Mouse (Mus musculus) kidney, embryonic 14.5 days (tissue): ENCODE results near the gene Azin2. TPM values are rescaled to one million over a fixed set of nuclear protein-coding genes. Genes with fewer than 3 reads are reported as not detected.

Experiments
- ATAC-seq: fragments of 200-750 bp; cut with Nextera tagmentation; 2 replicates; pipeline ENCODE4 v1.8.0; 2017; ENCODE audit warnings: moderate number of reproducible peaks, mild to moderate bottlenecking, moderate TSS enrichment, moderate library complexity; ENCODE audit not compliant: low FRiP score, low TSS enrichment
- H3K27ac ChIP-seq: fragments of 300-500 bp; sonication (generic); 2 replicates; pipeline ENCODE4 v1.5.1; 2014; ENCODE audit warnings: low read depth, mild to moderate bottlenecking, low read length, moderate library complexity, mixed read lengths
- H3K27me3 ChIP-seq: fragments of 300-500 bp; sonication (generic); 2 replicates; pipeline ENCODE4 v1.6.1; 2014; ENCODE audit warnings: mild to moderate bottlenecking, low read length; ENCODE audit not compliant: control insufficient read depth, insufficient read depth
- H3K36me3 ChIP-seq: fragments of 300-500 bp; sonication (generic); 2 replicates; pipeline ENCODE4 v1.6.1; 2014; ENCODE audit warnings: low read length, mixed read lengths; ENCODE audit not compliant: control insufficient read depth, insufficient read depth
- H3K4me1 ChIP-seq: fragments of 300-500 bp; sonication (generic); 2 replicates; pipeline ENCODE4 v1.6.1; 2014; ENCODE audit warnings: low read length, mixed read lengths; ENCODE audit not compliant: control insufficient read depth, insufficient read depth
- H3K4me2 ChIP-seq: fragments of 300-500 bp; sonication (generic); replicated peaks from 2 replicates; pipeline ENCODE4 v1.6.1; 2014; ENCODE audit warnings: low read depth, mild to moderate bottlenecking, low read length
- H3K4me3 ChIP-seq: fragments of 300-500 bp; sonication (generic); 2 replicates; pipeline ENCODE4 v1.5.1; 2014; ENCODE audit warnings: mild to moderate bottlenecking, low read length
- H3K9ac ChIP-seq: fragments of 300-500 bp; sonication (generic); 2 replicates; pipeline ENCODE4 v1.6.1; 2014; ENCODE audit warnings: low read depth, mild to moderate bottlenecking, low read length, moderate library complexity
- H3K9me3 ChIP-seq: fragments of 300-500 bp; sonication (generic); 2 replicates; pipeline ENCODE4 v1.6.1; 2016; ENCODE audit warnings: low read length; ENCODE audit not compliant: control insufficient read depth
- WGBS: fragments of 180-500 bp; shearing (Covaris S2); extraction: QIAGEN DNeasy Blood & Tissue Kit; methylation state at CpG from one replicate; pipeline ENCODE4 v1.1.7; 2014; 5-methylcytosine and 5-hydroxymethylcytosine counted together
- polyA plus RNA-seq: library from polyadenylated mRNA; unstranded; fragments of >200 nt; fragmentation: Nextera tagmentation; extraction: Ambion mirVana; gene quantifications from 2 replicates; pipeline ENCODE4 v1.2.1, GENCODE M21; 2014

The Azin2 gene
- polyA plus RNA-seq, 1 experiment from 2014 or later, result 17.0 TPM

- Histone ChIP-seq H3K27ac (no peak overlapping the region), H3K9me3 (no peaks in the 10 kb centered on the region), H3K9ac (no peak overlapping the region), H3K36me3 (no peaks in the 10 kb centered on the region), H3K4me3 (no peak overlapping the region), H3K4me2 (no peak overlapping the region), H3K27me3 (no peaks in the 10 kb centered on the region), H3K4me1 (peaks cover 11% of the 10 kb centered on the region; the same call in 1 of the 2 replicates)
- 0 out of 2 replicates have a peak, but pooled peaks have one; percentile 18 for ATAC-seq
- 47% methylated on average over 11 of the region's 11 CpGs for WGBS
Observed at GRCm38 (mm10) chr4:128957155-128957911, 4.9 kb downstream of the Azin2 start.

GRCm38 (mm10) chr4:128953851-128954250 is 8.4 kb downstream of the Azin2 start:
- 78% methylated on average over 5 of the region's 5 CpGs for WGBS
- no peak overlapping the region for H3K4me3 ChIP-seq
- no peak overlapping the region for H3K27ac ChIP-seq
- no peaks in the 10 kb centered on the region for H3K27me3 ChIP-seq
- no peak for ATAC-seq
- no peak overlapping the region for H3K4me2 ChIP-seq
- no peak overlapping the region for H3K9ac ChIP-seq
- H3K9me3 ChIP-seq, result no peaks in the 10 kb centered on the region
- H3K4me1 ChIP-seq, result peaks cover 7% of the 10 kb centered on the region; the same call in 1 of the 2 replicates
- no peaks in the 10 kb centered on the region for H3K36me3 ChIP-seq

- Histone ChIP-seq H3K4me1 (no peaks in the 10 kb centered on the region), H3K4me3 (no peak overlapping the region), H3K9me3 (no peaks in the 10 kb centered on the region), H3K9ac (no peak overlapping the region), H3K27me3 (no peaks in the 10 kb centered on the region), H3K36me3 (no peaks in the 10 kb centered on the region), H3K4me2 (no peak overlapping the region), H3K27ac (no peak overlapping the region)
- no peak for ATAC-seq
- 83% methylated on average over 5 of the region's 5 CpGs for WGBS
Observed at GRCm38 (mm10) chr4:128950461-128950860, 11.8 kb downstream of the Azin2 start.

GRCm38 (mm10) chr4:128949470-128950005 is 12.7 kb downstream of the Azin2 start:
- H3K4me1 ChIP-seq, result no peaks in the 10 kb centered on the region
- no peaks in the 10 kb centered on the region for H3K36me3 ChIP-seq
- no peaks in the 10 kb centered on the region for H3K9me3 ChIP-seq
- 28% methylated on average over 15 of the region's 15 CpGs for WGBS
- H3K4me3 ChIP-seq, result no peak overlapping the region
- H3K9ac ChIP-seq, result no peak overlapping the region
- no peak for ATAC-seq
- no peak overlapping the region for H3K27ac ChIP-seq
- no peaks in the 10 kb centered on the region for H3K27me3 ChIP-seq
- H3K4me2 ChIP-seq, result no peak overlapping the region

- H3K4me3 ChIP-seq, result no peak overlapping the region
- ATAC-seq, result peak; percentile 43; the same call in 1 of the 2 replicates
- no peak overlapping the region for H3K4me2 ChIP-seq
- no peaks in the 10 kb centered on the region for H3K4me1 ChIP-seq
- no peaks in the 10 kb centered on the region for H3K36me3 ChIP-seq
- WGBS, result 35% methylated on average over 6 of the region's 6 CpGs
- H3K27me3 ChIP-seq, result no peaks in the 10 kb centered on the region
- no peaks in the 10 kb centered on the region for H3K9me3 ChIP-seq
- H3K9ac ChIP-seq, result no peak overlapping the region
- no peak overlapping the region for H3K27ac ChIP-seq
Observed at GRCm38 (mm10) chr4:128948137-128948674, 14.0 kb downstream of the Azin2 start.

GRCm38 (mm10) chr4:128947326-128947933 is 14.8 kb downstream of the Azin2 start:
- ATAC-seq, result no peak
- no peak overlapping the region for H3K9ac ChIP-seq
- WGBS, result 19% methylated on average over 18 of the region's 18 CpGs

GRCm38 (mm10) chr4:128946736-128947135 is 15.5 kb downstream of the Azin2 start:
- ATAC-seq, result no peak
- Histone ChIP-seq H3K4me2 (no peak overlapping the region), H3K36me3 (no peaks in the 10 kb centered on the region), H3K27ac (no peak overlapping the region), H3K4me1 (no peaks in the 10 kb centered on the region), H3K9me3 (no peaks in the 10 kb centered on the region), H3K9ac (no peak overlapping the region), H3K4me3 (no peak overlapping the region), H3K27me3 (no peaks in the 10 kb centered on the region)
- 79% methylated on average over 9 of the region's 9 CpGs for WGBS

More at GRCm38 (mm10) chr4:128947326-128947933, 14.8 kb downstream of the Azin2 start:
- H3K9me3 ChIP-seq, result no peaks in the 10 kb centered on the region
- no peak overlapping the region for H3K27ac ChIP-seq
- H3K4me3 ChIP-seq, result no peak overlapping the region
- no peaks in the 10 kb centered on the region for H3K4me1 ChIP-seq
- peak overlapping the region; percentile 13; the same call in 1 of the 2 replicates for H3K4me2 ChIP-seq
- H3K36me3 ChIP-seq, result no peaks in the 10 kb centered on the region
- no peaks in the 10 kb centered on the region for H3K27me3 ChIP-seq

- Histone ChIP-seq H3K4me1 (no peaks in the 10 kb centered on the region), H3K4me3 (no peak overlapping the region), H3K9ac (no peak overlapping the region), H3K27ac (no peak overlapping the region), H3K36me3 (no peaks in the 10 kb centered on the region), H3K27me3 (no peaks in the 10 kb centered on the region), H3K9me3 (no peaks in the 10 kb centered on the region), H3K4me2 (no peak overlapping the region)
- whole genome bisulfite sequencing, result 58% methylated on average over 3 of the region's 3 CpGs
- no peak for ATAC-seq
Observed at GRCm38 (mm10) chr4:128942346-128942745, 19.9 kb downstream of the Azin2 start.

GRCm38 (mm10) chr4:128935595-128935994 is 26.6 kb downstream of the Azin2 start:
- no peaks in the 10 kb centered on the region for H3K36me3 ChIP-seq
- no peaks in the 10 kb centered on the region for H3K9me3 ChIP-seq
- no peak overlapping the region for H3K27ac ChIP-seq
- no peak for ATAC-seq
- WGBS, result 70% methylated on average over 5 of the region's 5 CpGs
- H3K4me1 ChIP-seq, result no peaks in the 10 kb centered on the region
- no peak overlapping the region for H3K4me3 ChIP-seq
- no peak overlapping the region for H3K9ac ChIP-seq
- H3K4me2 ChIP-seq, result no peak overlapping the region
- H3K27me3 ChIP-seq, result no peaks in the 10 kb centered on the region
